Mouse (Mus musculus) erythroblast, embryonic 14.5 days (primary cell): ENCODE data around the gene Loxl1.

Experiments
- GATA1 ChIP-seq: IDR thresholded peaks from 2 replicates; pipeline ENCODE4 v1.6.1; 2012; ENCODE audit warnings: low read length, inconsistent platforms, mixed read lengths
- TAL1 ChIP-seq: IDR thresholded peaks from 3 replicates; pipeline ENCODE4 v1.6.1; 2012; ENCODE audit warnings: low read length, inconsistent platforms, mixed read lengths

DNA sequence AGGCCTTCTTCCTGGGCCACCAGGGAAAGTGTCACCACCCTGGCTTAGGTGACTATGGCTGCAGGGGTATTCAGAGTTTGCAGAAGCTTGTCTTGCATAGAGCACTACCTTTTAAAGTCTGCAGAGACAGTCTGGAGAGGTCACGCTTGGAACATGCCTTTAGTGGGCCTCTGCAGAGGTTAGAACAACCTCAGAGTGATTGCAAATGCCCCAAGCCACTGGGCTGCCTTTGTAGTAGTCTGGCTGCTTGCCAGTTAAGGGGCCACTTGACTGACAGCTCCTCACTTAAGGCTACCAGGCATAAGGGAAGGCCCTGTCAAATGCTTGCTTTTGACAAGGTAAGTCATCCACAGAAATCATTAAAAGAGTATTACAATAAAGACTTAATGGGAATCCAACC, 14.4 kb upstream of the Loxl1 start:
- no peak for TF ChIP-seq GATA1
- no peak for TF ChIP-seq TAL1
